Mouse (Mus musculus) erythroblast, embryonic 14.5 days (primary cell): ENCODE data around the gene Fam135a.

Experiments
- GATA1 ChIP-seq: IDR thresholded peaks from 2 replicates; pipeline ENCODE4 v1.6.1; 2012; ENCODE audit warnings: low read length, inconsistent platforms, mixed read lengths
- TAL1 ChIP-seq: IDR thresholded peaks from 3 replicates; pipeline ENCODE4 v1.6.1; 2012; ENCODE audit warnings: low read length, inconsistent platforms, mixed read lengths

GRCm38 (mm10) chr1:24090094-24090493 is 10.0 kb downstream of the Fam135a start:
- TF ChIP-seq TAL1 (no peak), GATA1 (no peak)
